Mouse (Mus musculus) kidney, postnatal 25 days (tissue): Measurements from ENCODE around the gene Mindy1.

Experiments
- DNase-seq, 2 experiments: peaks; one replicate each; pipeline ENCODE4 v3.0.0; 2021; ENCODE audit warnings: mixed read lengths in 2 of 2

Gene Mindy1

DNA sequence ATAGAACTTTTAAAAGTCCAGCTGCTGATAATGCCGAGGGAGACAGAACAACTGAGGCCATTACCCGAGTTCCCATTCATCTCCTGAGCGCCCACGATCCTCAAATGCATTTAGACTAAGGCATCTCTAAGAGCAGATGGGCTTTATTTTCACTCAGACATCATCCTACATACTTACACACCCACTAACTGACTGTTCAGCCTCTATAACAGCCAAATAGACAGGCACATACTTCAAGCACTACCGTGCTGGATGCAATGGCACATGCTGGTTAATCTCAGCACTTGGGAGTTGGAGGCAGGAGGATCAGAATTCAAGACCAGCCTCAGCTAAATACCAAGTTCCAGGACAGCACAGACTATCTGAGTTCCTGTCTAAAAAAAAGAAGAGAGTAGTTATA, 11.4 kb upstream of the Mindy1 start:
- DNase-seq: no peak

DNA sequence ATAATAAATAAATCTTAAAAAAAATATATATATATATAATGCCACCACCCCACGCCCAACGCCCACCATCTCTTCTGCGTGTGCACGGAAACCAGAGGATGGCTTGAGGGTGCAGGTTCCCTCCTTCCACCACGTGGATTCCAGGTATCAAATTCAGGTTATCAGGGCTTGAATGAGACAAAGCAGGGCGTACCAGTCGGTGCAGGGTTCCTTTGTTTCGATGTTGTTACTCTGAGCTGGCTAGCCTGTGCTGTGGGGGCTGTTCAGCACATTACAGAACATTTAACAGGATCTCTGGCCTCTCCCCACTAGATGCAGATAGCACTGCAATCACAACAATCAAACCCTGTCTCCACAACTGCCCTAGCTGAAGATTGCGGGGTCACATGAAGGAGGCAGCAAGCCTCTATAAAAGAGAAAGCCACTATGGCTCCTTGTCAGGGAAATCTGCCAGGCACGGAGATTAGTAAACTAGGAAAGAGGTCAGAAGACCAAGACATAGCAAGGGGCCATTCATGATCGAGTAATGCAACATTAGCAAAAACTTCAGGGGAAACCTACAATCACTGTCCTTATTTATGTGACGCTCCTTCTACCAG, 10.3 kb upstream of the Mindy1 start:
- peak; percentile 28 to 33 for DNase-seq

DNA sequence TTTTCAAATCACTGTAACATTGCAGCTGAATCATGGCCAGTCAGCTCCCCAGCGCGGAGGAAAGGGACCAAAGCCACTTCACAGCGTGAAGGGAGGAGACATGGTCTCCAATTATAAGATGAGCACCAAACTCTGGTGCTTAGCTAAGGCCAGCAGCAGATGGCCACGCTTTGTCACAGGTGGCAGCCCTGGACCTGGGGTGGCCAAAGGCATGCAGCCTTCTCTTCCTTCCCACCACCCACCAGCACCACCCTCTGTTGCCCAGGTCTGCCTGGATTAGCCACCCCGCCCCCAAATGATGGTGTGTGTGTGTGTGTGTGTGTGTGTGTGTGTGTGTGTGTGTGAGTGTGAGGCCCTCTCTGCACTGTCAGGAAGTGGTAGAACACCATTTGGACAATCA, 7.7 kb upstream of the Mindy1 start:
- DNase-seq: peak in 1 of 2 experiments; percentile 30

DNA sequence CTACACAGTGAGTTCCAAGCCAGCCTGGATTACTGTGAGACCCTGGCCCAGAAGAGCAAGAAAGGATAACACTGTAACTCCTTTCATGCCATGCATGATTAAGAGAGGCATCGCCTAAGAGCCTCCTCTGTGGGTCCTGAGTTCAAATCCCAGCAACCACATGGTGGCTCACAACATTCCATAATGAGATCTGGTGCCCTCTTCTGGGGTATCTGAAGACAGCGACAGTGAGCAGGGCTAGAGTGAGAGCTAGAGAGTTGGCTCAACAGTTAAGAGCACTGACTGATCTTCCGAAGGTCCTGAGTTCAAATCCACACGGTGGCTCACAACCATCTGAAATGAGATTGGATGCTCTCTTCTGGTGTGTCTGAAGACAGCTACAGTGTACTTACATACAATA, 6.7 kb upstream of the Mindy1 start:
- DNase-seq: peak in 1 of 2 experiments; percentile 28

DNA sequence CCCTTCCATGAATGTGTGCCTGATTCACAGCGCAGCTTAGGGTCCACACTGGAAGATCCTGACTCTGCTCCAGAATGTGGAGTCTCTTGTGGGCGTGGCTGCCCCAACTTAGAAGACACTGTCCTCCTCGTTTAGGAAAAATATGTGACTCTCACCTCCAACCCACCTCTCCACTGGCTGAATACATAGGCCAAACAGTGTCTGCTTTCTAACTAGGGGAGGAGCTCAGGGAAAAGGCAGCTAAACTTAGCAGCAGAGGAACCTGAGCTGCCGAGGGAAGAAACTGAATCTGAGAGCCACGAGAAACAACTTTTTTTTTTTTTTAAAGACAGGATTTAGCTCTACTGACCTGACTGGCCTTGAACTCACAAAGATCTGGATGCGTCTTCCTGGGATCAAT, 6.0 kb upstream of the Mindy1 start:
- DNase-seq: no peak

DNA sequence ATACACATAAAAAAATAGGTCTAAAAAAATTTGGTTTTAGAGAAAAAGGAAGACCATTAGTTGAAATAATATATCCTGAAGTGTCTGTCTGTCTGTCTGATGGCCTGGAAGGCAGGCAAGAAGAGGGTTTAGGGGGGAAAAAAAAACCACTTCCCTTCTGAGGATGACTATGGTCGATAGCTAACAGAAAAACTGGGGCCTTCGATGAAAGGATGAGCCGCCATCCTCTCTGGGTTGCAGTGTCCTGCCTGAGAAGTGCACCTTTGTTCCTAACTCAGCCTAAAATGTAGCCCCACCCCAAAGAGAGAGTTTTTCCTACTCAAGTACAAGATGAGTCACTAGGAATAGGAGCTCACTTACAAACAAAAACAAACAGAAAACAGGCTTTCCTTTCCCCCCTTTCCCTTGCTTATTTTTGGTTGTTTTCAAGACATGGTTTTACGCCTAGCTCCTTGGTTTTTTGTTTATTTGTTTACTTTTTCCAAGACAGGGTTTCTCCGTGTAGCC, 4.7 kb upstream of the Mindy1 start:
- no peak for DNase-seq

DNA sequence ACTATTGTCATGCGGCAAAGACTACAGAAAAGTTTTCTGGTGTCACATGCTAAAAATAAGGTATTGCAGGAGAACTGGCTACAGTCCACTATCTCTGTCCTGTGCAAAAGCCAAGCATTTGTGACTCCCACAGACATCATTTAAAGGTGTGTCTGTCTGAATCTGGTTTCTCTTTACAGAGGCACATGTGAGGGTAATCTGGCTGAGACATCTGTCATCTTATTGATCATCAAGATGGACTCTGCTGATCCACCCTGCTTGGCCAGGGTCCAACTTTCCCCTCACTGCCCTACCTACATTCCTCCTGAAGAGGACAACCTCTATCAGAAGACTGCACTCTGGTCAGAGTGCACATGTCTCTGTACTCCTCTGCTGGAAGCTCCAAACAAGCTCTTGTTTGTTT, 4.0 kb upstream of the Mindy1 start:
- peak; percentile 35 to 64 for DNase-seq

DNA sequence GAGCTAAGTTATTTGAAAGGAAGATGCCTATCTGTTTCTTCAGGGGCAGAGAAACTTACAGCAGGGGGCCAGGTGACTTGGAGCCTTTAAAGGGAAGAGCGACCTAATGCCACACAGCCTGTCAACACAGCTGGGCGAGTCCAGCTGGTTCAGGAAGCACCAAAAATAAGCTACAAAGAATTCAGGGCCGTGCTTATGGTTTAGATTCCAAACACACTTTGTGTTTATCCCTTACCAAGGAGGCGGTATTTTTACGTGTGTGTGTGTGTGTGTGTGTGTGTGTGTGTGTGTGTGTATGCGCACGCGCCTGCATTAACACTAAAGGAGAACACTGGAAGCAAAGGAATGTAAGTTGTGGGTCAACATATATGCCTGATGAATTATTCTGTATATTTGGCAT, 398 bp upstream of the Mindy1 start:
- DNase-seq: peak; percentile 49 to 60

DNA sequence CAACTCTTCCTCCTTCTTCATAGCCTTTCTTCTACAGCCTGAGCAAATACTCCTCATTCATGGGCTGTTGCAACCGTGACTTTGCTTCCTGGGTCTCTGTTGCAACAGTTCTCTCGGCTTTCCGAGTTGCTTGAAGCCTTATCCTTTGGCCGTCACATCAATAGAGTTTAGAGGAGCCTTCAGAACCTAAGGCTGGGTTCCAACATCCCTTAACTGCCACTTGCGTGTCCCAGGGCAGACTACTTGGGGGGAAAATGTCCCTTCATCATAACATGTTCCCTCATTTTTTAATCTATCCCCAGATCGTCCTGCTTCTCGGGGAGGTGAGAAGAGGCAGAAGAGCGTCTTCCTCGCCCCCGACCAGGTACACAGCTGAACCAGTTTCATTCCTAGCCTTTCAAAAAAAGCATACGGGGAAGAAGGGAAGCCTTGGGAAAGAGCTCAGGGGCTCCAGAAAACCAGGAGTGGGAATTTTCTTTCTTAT, 1.3 kb downstream of the Mindy1 start:
- peak in 1 of 2 experiments; percentile 60 for DNase-seq

DNA sequence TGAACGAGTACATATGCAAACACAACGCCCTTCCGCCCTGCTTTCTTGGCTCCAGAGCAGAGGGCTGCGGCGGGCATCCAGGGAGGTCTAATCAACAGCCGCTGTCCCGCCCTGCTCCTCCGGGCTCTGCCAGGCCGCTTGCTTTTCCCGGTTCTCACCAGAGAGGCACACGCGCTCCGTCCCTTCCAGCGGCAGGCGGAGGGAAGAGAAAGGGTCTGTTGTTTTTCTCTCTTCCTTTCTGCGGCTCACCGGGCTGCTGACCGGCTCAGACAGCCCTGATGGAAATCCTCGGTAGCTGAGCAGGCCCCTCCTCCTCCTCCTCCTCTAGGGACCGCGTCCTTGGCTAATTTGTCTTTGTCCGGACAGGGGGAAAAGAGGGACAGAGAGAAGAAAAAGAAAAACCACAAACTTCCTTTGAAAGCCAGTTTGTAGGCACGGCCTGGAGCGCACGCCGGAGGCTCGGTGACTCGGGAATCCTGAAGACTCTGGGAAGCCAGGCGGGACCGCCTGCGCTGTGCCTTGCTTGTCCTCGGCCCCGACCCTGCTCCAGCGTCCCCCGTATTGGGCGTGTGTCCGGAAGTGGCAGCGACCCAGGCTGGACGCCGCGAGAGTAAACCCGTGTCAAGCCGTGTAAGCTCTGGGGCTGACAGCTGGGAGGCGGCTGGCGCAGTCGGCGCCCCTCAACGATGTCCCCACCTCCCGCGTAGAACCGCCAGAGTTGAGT, 1.9 kb downstream of the Mindy1 start:
- peak; percentile 85 to 92 for DNase-seq

DNA sequence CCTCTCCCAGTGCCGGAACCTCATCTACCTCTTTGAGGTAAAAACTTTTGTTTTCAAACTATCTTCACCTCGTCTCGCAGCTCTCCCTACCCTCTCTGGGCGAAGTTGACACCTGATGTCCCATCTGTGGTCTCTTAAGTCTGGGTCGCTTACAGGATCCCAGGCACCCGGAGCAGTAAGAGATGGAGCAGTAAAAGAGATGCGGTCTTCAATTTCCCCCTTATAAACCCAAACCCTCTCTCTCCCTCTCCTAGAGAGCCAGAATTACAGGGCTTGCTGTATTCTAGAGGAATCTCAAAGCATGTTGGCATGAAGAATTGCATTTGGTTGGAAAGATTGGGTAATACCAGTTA, 2.4 kb downstream of the Mindy1 start:
- no peak for DNase-seq

DNA sequence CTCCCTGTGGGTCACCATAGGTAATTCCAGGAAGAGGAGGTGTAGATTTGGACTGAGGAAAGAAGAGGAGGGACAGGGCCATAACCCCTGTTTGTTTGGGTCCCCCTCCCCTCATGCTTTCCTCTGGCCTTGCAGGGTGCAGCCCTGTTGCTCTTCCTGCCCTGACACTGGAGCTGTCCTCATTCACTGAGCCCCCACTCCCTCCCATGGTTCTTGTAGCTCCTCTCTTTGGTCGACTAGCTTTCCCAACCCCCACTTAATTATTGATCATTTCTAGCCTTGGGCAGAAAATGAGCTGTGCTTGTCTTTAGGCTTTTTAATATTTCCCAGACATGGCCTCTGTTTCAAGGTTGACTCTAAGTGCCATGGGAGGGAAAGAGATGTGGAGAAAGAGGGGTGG, 2.9 kb downstream of the Mindy1 start:
- peak in 1 of 2 experiments; percentile 49 for DNase-seq

DNA sequence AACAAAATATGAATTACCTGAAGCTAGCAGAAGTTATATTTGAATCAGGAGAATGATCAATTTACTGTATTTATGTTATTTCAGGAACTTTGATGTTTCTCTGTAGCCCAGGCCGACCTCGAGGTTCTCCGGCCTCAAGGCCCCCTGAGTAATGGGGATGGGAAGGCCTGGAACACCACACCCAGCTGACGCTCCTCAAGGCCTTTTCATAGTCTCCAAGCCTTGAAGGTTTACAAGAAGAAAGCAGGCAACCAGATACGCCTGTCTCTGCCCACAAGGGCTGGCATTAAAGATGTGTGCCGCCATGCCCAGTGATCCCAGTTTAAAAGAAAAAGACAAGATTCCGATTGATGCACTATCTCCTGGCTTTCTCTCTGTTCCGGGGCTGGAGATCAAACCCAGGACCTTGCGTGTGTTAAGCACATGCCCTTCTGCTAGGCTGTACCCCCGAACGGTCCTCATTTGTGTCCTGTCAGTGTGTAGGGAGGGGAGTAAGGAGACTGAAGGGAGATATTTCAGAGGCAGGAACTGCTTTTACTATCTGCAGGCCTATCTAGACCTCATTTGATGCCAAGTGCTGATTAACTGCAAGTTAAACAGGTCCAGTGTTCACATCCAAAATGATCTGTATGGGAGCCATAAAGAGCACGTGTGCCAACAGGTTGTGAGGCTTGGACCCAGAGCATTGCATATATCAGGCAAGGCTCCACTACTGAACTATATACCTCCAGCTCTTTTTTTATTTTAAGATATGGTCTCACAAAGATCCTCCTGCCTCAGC, 3.5 kb downstream of the Mindy1 start:
- DNase-seq: peak in 1 of 2 experiments; percentile 36

DNA sequence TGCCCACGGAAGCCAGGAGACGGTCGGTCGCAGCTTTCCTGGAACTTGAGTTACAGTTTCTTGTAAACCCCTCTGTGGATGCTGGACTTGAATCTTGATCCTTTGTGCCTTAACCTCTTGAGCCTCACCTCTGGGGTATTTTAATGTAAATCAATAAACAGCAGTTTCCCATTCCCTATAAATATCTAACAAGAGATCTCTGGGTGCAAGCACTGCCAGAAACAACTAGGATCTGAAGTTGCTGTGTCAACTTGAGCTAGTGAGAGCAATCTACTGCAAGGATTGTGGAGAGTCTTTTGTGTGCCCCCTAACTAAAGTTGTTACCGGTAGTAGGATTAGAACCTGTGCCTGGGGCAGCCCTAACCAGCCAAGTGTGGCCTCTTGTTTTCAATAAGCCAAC, 4.2 kb downstream of the Mindy1 start:
- DNase-seq: no peak

DNA sequence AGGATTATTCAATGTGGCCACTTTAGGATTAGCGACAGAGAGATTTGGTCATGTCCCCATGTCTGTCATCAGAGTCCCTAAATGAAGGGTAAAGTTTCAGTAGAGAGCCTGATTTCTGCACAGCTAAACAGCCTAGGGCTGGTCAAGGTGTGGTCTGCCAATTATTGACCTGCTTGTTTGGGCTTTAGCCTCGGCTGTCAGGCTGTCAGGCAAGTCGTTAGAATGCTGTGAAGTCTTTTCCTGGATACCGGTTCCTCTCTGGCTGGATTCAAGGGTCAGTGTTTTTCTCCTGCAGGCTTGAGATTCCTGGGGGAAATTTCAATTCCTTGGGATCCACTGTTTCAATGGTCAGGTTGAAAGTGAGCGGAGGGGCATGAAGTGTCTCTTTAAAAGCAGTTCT, 4.9 kb downstream of the Mindy1 start:
- peak; percentile 51 to 71 for DNase-seq

DNA sequence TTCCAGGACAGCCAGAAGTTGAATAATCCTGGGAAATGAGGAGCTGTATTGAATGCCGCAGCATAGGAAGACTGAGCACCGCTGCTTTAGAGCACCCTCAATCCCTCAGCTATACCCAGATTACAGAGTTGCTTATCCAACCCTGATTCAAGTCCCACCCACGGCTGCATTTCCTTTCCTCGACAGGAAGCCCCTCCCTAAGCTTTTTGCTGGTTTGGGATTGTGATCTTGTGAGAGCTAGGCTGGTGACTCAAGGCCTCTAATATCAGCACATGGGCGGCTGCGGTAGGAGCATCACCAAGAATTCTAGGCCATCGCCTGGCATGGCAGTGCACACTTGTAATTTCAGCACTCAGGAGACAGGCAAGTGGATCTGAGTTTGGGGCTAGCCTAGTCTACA, 5.4 kb downstream of the Mindy1 start:
- DNase-seq: peak; percentile 36 to 46

DNA sequence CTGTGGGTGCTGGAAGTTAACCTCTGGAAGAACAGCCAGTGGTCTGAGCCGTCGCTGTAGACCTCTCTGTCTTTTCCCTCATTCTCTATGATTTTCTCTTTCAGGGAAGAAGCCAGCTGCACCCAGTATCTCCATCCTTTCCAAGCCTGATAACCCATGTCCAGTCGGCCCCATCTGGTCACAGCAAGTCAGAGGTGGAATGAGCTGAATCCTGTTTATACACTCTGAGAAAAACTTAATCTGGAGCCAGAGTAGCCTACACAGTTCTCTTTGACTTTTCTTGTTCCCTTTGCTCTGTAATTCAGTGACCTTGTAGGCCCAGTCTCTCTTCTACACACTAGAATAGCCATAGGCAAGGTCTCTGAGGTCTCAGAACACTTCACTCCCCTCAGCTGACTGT, 6.4 kb downstream of the Mindy1 start:
- peak; percentile 41 to 64 for DNase-seq

DNA sequence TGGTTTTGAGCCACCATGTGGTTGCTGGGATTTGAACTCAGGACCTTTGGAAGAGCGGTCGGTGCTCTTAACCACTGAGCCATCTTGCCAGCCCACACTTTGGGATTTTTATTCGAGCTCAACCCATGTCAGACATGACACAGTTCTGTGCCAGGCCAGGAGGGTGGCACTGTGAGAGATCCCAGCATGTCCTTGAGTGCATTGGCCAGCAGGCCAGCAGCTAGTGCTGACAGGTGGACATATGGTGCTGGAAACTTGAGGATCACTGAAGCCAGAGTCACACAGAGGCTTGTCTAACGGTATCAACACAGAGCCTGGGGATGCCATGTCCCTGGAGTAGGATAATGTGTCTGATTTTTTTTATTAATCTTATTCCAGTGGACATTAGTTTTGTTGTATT, 8.3 kb downstream of the Mindy1 start:
- DNase-seq: no peak

DNA sequence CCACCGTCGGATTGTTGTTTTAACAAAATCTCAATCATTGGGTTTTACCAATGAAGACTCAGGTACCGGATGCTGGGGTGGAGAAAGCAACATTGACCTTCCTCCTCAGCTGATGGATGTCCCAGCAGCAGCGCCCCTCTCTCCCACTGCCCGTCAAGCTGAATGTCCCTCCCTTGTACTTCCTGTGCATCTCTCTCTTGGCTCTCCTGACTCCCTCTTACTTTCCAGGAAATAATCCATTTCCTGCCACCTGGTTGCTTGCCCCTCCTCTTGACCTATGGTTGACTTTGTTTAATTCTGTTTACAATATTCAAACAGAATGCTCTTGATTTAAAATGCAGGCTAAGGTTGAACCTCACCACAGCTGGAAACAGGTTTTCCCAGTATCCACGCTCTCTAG, 9.0 kb downstream of the Mindy1 start:
- DNase-seq: no peak

DNA sequence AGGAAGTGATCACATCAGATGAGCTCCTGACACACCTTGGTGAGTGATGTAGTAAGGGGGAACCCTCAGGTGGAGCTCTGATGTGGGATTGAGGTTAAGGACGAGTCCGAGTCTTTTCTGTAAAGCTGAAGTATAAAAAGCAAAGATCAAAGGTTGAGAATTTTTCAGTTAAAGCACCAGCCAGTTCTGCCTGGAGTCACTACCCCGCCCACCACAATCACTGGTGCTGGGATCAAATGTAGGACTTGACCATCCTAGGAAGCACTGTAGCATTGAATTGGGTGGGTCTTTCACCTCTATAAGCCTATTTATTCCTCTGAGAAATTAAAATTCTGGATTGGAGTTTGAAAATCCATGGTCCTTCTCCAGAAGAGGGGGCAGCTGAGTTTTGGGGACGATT, 9.9 kb downstream of the Mindy1 start:
- peak in 1 of 2 experiments; percentile 48 for DNase-seq

DNA sequence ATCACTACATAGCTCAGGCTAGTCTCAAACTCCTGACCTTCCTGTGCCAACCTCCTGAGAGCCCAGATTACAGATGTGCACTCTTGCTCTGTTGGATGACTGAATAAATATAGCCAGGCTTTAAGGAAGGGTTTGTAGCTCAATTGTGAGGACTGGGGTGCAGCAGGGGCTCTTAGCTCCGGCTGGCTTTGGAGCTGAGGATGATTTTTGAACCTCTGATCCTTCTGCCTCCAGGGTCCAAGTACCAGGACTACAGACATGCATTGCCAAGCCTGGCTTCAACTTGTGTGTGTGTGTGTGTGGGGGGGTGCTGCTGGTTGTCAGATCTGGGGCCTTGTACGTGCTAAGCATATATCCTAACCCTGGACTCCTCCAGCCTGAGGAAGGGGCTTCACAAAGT, 11.8 kb downstream of the Mindy1 start:
- DNase-seq: no peak

DNA sequence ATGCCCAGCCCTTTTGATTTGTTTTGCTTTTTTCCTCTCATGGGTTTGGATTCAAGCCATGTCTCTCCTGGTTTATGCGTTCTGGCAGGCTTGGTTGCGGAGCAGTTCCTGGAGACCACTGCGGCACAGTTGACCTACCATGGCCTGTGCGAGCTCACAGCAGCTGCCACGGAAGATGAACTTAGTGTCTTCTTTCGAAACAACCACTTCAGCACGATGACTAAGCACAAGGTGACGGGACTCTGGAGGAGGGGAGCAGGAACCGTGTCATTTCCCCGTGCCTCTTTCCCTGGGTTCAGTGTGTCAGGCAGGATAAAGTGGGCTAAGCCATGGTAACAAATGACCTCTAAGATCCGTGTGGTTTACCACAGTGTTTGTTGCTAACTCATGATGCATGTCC, 12.4 kb downstream of the Mindy1 start:
- peak; percentile 57 to 85 for DNase-seq

DNA sequence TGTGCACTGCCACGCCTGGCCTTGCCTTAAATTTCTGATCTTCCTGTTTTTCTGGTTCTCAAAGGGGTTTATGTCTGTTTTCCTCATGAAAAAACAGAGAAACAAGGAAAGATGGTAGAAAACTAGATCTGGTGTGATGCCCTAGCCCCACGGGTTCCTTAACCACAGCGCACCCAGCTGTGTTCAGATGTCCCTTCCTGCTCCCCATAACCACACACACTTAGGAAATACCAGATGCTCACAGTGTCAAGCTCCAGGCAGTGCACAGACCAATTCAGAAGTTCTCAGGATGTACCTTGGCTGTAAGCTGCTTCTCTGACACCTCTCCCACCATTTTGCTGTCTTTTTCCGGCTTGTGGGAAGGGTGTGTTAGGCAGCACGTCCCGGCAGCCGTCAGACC, 13.2 kb downstream of the Mindy1 start:
- DNase-seq: no peak

DNA sequence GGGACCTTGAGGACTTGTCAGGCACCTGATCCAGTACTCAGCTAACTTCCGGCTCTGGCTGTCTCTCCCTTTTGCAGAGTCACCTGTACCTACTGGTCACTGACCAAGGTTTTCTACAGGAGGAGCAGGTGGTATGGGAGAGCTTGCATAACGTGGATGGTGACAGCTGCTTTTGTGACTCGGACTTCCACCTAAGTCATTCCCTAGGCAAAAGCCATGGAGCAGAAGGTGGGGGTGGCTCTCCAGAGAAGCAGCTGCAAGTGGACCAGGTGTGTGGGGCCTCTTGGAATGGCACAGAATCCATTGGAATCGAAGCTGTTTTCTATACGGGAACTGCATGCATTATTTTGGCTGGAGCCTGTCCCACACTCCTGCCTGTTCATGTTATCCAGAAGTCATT, 13.6 kb downstream of the Mindy1 start:
- no peak for DNase-seq
